Mouse (Mus musculus): ENCODE measurements around the gene Gnao1.

Gnao1 gene

DNA sequence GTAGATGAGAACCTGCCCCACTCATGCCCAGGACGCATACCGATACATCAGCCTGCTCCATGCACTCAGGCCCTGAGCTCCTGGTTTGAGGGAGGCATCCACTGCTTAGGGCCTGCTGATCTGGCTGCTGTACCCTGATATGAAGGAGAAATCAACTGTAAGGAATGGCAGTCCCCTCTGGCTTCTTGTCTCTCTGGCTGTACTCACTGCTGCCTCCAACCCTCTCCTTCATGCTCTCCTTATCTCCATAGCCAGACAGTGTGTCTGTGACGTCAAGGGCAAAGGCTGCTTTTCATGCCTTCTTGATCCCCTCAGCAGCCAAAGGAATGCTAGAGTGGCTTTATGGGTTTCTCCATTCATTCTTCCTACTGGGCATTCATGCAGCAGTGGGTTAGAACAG, 92.3 kb downstream of the Gnao1 start:
- DNase-seq = no peak

DNA sequence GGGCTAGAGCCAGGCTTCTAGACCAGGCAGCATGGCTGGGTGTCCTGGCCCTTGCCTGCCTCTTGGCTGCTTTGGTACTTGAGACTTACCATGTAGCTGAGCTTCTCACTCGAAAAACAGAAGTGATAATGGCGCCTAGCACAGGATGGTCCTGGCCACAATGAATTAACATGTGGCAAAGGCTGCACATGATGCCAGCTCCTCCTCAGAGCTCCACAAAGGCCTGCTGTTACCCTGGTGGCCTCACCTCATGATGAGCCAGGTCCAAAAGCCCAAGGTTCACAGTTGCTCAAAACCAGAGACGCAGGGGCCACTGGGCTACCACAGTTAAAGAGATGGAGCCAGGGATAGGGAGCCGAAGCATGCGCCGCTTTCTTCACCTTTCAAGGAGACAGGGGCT, 97.2 kb downstream of the Gnao1 start:
- no peak for DNase-seq

DNA sequence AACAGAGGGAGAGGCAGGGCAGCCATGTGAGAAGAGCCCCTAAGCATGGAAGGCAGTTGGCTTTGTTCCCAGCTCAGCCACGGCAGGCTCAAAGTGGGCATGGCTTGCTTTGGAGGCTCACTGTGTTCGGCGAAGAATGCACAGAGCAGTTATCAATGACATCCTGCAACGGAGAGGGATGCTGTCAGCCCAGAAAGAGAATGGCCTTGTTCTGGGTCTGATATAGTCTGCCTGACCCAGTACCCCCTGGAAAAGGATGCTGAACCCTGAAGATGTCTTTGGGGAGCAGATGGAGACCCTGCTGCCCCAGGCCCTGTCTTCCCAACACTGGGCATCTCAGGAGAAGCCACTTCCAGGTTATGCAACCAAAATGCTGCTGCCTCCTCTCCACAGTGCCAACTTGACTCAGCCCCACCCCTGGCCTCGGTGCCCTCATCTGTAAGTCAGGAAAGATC, 98.2 kb downstream of the Gnao1 start:
- DNase-seq = no peak

DNA sequence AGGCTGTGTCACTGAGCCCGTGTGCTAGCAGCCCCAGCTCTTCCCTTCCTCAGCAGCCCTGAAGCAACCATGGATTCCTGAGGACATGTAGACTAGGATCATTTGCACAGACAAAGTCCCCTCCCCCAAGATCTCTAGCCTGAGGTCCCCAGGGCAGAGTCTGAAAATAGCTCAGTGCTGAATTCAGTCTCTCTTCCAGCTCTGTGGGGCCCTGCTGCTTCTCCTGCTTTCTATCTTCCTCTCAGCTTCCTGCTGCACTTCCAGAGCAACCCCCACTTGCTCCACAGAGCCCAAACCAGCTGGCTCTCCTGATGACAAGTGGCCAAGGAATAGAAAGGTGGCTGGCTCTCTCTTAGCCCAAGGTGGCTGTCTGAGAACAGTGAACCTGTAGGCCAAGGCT, 98.8 kb downstream of the Gnao1 start:
- no peak for DNase-seq

DNA sequence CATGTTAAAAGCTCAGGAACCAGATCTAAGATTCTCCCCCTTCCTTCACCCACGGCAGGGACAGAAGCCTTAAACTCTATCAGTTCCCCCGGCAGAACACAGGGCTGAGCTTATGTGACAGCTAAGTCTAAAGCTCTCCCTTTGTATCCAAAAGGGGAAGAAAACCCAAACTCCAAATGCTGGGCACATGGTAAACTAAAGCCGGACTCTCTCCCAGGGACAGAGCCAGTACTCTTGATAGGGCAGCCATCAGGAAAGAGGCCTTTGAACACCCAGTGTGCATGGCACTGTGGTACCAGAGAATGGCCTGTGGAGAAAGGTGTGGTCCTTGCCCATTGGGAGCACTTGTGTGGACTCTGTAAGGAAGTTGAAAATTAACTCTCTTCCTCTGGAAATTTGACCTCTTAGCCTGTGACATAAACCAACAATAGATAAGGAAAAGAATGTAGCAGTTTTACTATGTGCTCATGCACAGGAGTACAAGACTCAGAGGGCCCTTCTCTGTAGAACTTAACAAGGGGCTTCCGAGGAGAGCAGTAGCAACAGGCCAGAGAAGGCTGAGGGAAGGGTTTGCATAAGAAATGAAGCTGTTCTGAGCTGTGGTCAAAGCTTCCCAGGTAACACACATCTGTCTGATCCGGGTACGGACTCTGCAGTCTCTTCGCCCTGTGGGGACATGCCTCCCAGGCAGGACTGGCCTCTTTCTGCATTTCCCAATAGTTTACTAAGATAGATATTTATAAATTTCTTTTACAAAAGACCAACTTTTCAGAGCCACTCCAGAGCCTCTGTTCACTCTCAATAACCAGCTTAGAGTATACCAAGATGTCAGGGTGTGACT, 102.2 kb downstream of the Gnao1 start:
- DNase-seq = no peak

DNA sequence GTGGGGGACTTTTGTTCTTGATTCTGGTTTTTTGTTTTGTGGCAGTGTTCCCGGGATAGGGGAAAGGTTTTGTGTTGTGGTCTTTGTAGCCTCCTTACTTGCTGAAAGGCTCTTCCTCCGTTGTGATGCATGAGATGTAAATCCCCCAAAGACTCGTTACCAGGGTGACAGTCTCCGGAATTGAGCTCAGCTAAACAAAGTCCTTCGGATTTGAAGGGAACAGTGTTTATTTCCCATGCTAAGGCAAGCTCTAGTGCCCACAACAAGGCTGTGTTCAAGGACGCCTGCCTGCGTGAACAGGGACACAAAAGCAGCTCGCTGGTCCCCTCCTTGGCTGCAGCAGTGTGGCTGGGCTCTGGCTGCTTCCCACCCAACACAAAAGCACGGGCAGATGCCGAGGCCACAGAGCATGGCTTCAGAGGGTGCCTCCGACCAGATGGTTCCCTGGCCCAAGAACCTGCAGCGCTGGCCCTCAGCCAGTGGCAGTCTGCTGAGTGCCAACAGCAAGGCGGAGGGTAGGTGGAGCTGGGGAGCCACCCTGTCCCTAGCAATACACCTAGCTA, 108.2 kb downstream of the Gnao1 start:
- DNase-seq = no peak

DNA sequence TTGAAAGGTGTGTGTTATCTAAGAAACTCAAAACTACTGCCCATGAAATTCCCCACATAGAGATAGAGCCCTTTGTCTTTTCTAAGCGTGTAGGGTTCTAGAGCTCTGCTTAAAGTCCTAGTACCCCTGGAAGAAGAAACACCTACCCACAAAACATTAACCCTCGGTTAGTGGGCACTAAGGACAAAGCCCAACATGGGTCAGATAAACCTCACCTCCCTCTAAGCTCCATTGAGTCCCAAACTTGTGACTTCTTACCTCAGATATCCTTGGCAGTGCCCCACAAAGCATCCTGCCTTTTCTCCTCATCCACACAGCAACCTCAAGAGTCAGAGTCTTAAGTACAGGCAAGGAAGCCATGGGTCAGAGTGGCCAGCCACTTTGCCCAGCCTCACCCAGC, 108.8 kb downstream of the Gnao1 start:
- DNase-seq = no peak

DNA sequence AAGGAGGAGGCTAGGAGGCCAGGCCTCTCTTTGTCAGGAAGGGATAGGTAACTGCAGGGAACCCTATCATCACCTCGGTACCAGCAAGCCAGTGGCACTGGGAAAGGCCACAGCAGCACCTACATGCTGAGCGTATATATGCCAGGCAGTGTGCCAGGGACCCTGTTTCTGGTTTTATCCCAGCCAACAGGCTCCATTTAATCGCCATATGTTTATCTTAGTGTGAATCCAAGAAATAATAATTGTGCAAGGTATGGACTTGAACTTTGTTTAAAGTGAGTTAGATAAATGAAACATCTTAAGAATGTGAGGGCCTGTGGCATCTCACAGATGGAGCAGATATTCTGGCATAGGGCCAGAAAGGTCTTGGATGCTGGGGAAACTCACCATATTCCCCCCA, 109.7 kb downstream of the Gnao1 start:
- DNase-seq = no peak

DNA sequence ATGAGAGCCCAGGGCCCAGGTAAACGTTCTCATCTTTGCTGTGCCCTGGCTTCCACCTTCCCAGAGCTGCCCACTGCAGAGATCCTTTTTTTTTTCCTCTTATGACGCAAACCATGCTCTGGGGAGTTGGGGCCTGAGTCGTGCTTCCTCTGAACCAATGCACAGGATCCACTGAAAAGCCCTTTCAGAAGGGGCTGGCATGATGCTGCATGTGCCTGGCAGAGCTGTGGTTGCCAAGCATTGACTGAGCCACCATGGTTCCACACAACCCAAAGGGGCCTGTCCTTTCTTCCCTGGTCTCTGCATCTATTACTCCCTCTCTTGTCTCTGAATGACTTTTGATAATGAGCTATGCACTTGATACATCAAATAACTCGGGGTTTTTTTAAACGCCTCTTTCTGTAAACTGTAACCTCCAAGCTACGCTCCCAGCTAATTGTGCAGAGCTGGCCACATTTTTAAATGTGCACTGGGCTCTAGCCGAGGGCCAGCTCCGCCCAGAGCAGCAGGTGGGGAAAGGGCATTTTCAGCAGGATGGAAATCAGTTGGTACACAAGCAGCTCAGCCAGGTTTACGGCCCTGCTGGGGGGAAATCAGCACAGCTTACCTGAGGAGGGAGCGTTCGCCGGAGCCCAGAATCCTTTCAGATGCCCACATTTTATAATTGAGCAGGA, 110.3 kb downstream of the Gnao1 start:
- DNase-seq = no peak

DNA sequence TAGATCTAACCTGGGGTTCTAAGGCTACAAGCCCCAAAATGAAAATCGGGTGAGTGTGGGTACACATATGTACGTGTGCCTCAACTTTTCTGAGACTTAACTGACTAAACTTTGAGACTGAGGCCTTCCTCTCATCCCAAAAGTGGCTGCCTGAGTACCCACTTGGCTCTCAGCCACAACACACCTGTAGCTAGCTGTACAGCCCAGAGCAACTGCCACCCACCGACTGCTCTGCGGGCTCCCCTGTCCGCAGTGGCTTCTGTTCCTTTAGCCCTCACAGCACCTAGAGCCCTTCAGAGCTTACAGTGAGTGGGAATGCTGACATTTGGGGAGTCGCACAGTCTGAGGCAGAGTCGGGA, 110.8 kb downstream of the Gnao1 start:
- DNase-seq = no peak

DNA sequence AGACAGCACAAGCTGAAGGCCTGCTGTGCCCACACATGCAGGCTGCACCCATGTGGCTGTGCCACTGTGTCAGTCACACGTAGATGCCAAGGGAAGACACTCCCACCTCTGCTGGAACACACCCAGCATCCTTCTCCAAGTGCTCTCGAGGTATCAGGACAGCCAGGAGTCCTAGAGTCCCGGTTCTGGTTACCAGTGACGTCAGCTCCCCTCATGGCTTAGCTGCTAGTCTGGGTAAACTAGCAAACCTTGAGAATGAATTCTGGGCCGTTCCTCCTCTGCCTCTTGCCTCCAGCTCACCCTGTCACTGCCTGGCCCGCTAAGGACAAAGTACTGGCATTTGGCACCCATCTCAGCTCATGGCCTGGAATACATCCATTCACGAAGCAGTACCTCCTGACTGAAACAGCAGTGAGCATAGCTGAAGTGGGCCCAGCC, 114.2 kb downstream of the Gnao1 start:
- no peak for DNase-seq

DNA sequence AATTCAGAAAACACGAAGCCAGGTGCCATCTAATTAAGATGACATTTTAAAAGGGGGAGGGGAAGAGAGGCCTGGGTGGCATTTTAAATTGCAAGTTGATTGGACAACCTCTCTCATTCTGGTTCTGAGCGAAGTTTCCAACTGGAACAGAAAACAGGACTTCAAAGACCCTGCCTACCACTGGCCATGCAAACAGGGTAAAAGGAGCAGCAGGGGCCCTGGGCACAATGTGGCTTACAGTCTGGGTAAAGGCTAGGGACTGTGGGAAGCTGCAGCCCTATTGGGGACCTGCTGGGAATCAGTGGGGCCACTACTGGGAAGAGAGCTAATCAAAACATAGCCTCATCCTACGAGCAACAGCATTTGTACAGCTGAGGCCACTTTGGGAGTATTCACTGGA, 115.7 kb downstream of the Gnao1 start:
- DNase-seq = no peak

DNA sequence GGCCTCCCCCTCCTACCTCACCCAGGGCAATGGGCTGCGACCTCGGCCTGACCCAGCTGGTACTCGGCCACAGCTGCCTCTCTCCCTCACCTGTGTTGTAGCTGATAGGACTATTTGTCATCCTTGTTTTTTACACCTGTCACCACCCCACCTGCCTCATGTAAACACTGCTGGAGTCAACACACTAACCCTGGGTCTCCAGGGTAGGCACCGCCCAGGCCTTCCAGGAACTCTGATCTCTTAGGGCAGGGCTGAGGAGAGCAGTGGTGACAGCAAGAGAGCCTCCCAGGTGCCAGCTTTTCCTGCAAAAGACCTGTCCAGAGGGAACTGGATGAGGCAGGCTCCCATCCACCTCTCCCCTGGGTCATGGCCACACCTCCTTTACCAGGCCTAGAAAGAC, 119.5 kb downstream of the Gnao1 start:
- DNase-seq = no peak

DNA sequence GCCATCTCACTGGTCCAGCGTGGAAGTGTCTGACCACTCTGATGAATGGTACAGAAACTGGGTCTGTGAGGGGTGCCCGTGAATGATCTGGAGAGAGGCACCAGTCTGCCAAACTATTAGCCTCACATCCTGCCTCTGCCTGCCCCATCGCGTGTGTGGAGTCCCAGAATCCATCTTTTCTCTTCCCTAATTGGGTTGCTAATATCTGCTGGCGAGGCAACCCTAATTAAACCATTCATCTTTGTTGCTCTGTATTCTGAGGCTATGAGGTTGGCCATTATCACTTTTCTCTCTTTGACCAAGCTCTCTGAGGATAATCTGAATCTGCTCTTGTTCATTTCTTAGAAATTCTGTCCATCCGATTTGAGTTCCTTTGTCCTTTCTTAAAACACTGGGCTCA, 121.6 kb downstream of the Gnao1 start:
- DNase-seq = no peak

DNA sequence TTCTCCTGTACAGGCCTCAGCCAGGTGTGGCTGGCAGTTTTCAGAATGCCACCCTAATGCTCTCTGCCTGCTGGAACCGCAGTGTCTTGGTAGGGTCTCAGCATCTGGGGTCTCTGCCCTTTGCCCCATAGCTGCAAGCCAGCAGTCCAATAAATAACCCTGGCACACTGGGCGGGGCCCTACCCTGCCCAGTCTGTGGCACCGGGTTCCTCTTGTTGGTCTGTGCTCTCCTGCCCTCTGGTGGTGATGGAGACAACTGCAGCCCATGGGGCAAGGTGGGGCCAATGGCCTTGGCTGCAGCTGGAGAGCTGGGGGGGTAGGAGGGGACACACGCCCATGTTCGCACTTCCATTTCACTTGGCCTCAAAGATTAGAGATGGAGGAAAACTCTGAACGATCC, 123.1 kb downstream of the Gnao1 start:
- peak; percentile 77 for DNase-seq

DNA sequence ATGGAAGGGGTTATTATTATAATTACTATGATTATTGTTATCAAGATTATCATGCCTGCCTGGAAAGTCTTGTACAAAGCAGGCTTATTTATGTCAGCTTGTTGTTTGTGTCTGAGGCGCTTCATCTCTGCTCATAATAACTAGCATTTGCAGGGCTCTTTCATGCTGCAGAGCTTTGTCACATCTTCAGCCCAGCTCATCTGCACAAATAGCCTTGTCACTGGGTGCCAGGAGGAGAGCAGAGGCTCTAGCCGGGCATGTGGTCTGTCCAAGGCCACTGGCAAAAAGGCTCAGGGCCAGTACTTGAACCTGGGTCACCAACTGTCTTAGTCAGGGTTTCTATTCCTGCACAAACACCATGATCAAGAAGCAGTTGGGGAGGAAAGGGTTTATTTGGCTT, 123.5 kb downstream of the Gnao1 start:
- DNase-seq = no peak

DNA sequence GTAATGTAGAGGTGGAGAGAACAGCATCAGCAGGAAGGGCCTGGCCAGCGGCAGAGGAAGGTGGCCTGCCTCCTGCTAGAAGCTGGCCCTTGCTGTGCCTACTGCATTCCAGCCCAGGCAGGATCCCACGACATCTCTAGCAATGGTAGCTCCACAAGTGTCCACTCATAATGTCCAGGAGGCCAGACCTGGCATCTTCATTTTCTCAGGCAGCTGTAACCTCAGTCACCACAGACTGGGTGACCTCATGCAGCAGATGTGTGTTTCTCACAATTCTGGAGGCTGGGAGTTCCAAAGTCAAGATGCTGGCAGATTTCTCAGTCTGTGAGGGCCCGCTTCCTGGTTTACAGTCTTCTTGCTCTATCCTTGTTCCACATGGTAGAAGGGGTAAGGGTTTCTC, 128.4 kb downstream of the Gnao1 start:
- DNase-seq = no peak

DNA sequence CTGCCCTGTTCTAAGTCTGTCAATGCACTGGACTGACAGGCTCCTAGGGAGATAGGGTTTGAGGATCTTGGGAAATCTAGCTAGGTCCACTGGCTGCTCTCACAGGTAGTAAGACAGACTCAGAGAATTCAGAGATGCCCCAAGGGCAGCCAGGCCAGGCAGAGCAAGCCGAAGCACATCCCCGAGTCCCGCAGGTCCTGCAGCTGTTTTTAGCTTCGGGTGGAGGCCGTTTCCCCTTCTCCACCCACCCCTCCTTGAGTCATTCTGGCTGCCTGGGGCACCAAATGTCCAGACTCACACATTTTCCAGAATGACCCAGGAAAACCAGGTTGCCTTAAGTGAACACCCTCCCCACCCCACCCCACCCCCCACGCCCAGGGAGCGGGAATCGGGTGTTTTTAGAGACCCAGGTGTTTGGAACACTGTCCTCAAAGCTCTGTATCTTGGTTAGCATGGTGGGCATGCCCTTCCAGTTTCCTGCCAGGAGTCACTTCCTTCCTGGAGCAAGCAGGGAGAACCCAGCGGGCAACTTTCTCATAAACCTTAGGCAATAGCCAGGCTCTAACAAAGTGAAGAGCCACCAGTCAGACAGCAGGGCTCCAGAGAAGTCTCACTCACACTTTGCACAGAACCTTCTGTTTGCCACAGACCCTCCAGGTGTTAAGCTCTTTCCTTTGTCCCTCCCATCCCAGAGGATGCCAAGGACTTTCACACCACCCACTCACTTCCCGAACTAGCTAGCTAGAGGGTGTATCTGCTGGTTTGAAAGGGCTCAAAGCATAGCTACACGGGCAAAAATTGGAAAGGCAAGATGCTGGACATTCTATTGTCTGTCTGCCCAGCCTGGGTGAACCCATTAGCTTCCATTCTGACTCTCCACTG, 131.0 kb downstream of the Gnao1 start:
- DNase-seq = no peak

DNA sequence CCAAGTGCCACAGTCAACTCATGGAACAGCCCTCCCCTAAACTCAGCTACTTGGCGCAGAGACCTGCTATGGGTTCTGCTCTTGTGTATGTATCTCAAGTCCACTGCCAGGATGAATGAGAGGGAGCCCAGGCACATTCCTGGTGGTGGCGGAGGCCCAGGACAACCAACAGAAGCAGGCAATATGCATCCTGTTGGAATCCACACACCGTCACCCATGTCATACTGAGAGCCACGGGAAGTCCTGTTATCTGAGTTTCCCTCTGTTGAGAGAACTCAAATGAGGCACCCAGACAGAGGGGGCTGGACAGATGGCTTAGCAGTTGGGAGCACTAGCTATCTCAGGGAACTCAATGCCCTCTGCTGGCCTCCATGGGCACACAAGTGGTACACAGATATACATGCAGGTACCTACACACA, 131.9 kb downstream of the Gnao1 start:
- DNase-seq = no peak

DNA sequence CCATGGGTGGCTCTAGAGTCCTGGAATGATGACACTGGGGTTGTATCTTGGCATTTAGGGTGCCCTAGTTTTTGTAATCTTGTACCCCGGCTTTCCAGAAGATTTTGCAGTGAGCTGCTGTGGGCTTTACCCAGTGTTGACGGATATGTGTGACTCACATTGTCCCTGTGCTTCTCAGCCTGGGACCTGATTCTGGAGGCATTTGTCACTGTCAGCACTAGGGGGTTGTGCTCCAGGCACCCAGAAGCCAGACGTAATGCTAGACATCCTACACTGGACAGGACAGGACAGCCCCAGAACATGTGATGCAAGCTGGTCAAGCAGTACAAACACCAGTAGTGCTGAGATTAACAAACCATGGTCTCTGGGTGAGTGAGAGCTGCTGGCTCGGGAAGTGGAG, 136.0 kb downstream of the Gnao1 start:
- no peak for DNase-seq

DNA sequence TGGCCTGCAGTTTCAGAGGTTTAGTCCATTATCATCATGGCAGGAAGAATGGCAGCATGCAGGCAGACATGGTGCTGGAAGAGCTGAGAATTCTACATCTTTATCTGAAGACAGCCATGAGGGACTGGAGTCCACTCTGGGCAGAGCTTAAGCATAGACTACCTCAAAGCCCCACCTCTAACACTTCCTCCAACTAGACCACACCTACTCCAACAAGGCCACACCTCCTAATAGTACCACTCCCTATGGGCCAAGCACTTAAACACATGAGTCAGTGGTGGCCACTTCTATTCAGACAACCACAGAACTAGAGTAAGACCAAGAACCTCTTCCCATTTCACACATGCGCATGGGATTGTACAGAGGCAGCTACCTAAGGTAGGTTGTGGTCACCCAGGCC, 136.6 kb downstream of the Gnao1 start:
- DNase-seq = no peak

DNA sequence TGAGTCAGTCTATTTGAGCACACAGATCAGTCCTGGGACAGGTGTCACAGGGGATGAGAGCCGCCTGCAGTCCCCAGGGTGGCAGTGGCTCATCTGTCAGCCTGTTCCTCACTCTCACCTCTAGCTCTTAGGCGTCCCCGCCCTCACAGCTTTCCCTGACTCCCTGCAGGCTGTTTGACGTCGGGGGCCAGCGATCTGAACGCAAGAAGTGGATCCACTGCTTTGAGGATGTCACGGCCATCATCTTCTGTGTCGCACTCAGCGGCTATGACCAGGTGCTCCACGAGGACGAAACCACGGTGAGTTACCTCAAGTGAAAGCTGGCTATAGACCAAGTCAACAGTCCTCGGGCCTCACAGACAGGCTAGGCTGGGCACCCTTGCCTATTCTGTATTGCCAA, 140.4 kb downstream of the Gnao1 start:
- DNase-seq = no peak

DNA sequence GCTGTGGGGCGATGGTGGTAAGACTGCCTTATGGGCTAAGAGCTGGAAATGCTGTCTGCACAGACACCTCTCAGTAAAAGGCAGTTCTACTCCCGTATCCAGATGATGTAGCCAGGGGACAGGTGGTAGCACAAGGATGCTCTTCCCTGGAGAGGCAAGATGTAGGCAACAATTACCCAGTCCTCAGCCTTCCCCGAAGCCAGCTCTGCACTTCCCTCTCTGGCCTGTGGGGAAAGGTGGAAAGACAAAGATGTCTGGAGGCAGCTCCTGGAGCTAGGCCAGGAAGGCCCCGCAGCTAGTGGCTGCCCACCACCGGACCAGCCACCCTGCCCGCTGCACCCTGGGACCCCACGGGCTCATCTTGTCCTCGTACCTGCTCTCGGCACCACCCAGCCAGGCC, 142.7 kb downstream of the Gnao1 start:
- DNase-seq = no peak
